Mouse (Mus musculus) CD8-positive naive resting alpha-beta T cell, adult 2 months (primary cell): ENCODE data around the gene Pip5k1b.

Source experiments
- DNase-seq, 2 experiments: peaks; one replicate each; pipeline ENCODE4 v3.0.0; 2022; ENCODE audit warnings: low read depth in 2 of 2, low spot score in 2 of 2

Pip5k1b gene

GRCm38 (mm10) chr19:24308305-24308705, 247.4 kb downstream of the Pip5k1b start:
- no peak for DNase-seq

- DNase-seq, result no peak
Measured at GRCm38 (mm10) chr19:24307271-24308221, 248.1 kb downstream of the Pip5k1b start.

- DNase-seq, result no peak
Measured at GRCm38 (mm10) chr19:24306351-24306750, 249.3 kb downstream of the Pip5k1b start.

- no peak for DNase-seq
Measured at GRCm38 (mm10) chr19:24302198-24302597, 253.5 kb downstream of the Pip5k1b start.

GRCm38 (mm10) chr19:24301768-24302148, 253.9 kb downstream of the Pip5k1b start:
- no peak for DNase-seq

GRCm38 (mm10) chr19:24300994-24301767, 254.5 kb downstream of the Pip5k1b start:
- DNase-seq, result peak; percentile 54 to 68

GRCm38 (mm10) chr19:24293537-24293936, 262.1 kb downstream of the Pip5k1b start:
- DNase-seq, result no peak

- peak; percentile 47 to 59 for DNase-seq
Measured at GRCm38 (mm10) chr19:24284187-24284586, 271.5 kb downstream of the Pip5k1b start.

GRCm38 (mm10) chr19:24281288-24281980, 274.2 kb downstream of the Pip5k1b start:
- no peak for DNase-seq

GRCm38 (mm10) chr19:24280601-24281228, 275.0 kb downstream of the Pip5k1b start, which contains the start of gene Fxn:
Gene Fxn, minus strand, starts transcription at chr19:24280605.
- DNase-seq, result no peak

GRCm38 (mm10) chr19:24279706-24280600, 275.7 kb downstream of the Pip5k1b start:
- DNase-seq, result peak; percentile 65

- no peak for DNase-seq
Measured at GRCm38 (mm10) chr19:24278859-24279258, 276.8 kb downstream of the Pip5k1b start.

- DNase-seq, result no peak
Measured at GRCm38 (mm10) chr19:24274281-24274680, 281.4 kb downstream of the Pip5k1b start.

GRCm38 (mm10) chr19:24271746-24272426, 283.8 kb downstream of the Pip5k1b start:
- peak; percentile 20 to 48 for DNase-seq

GRCm38 (mm10) chr19:24271326-24271725, 284.3 kb downstream of the Pip5k1b start:
- DNase-seq, result no peak

- no peak for DNase-seq
Measured at GRCm38 (mm10) chr19:24268531-24268930, 287.1 kb downstream of the Pip5k1b start.

GRCm38 (mm10) chr19:24266046-24266830, 289.4 kb downstream of the Pip5k1b start:
- no peak for DNase-seq

- peak; percentile 52 to 73 for DNase-seq
Measured at GRCm38 (mm10) chr19:24264991-24265390, 290.7 kb downstream of the Pip5k1b start.
